Mouse (Mus musculus) stomach, embryonic 14.5 days (tissue): Measurements from ENCODE around the gene Cd47. TPM values are rescaled to one million over a fixed set of nuclear protein-coding genes. Genes with fewer than 3 reads are reported as not detected.

ENCODE experiments used
- ATAC-seq: fragments of 200-750 bp; cut with Nextera tagmentation; 2 replicates; pipeline ENCODE4 v1.8.0; 2017; ENCODE audit warnings: low read depth, moderate TSS enrichment; ENCODE audit not compliant: insufficient number of reproducible peaks, insufficient read depth, low FRiP score
- H3K27ac ChIP-seq: fragments of 300-500 bp; sonication (generic); 2 replicates; pipeline ENCODE4 v1.5.1; 2014; ENCODE audit warnings: mild to moderate bottlenecking, low read length, moderate library complexity, mixed read lengths
- H3K27me3 ChIP-seq: fragments of 300-500 bp; sonication (generic); 2 replicates; pipeline ENCODE4 v1.6.1; 2014; ENCODE audit warnings: low read length, control low read depth, mixed read lengths; ENCODE audit not compliant: control insufficient read depth, insufficient read depth
- H3K36me3 ChIP-seq: fragments of 300-500 bp; sonication (generic); 2 replicates; pipeline ENCODE4 v1.6.1; 2014; ENCODE audit warnings: mild to moderate bottlenecking, control low read depth, low read length, moderate library complexity, mixed read lengths; ENCODE audit not compliant: control insufficient read depth, insufficient read depth
- H3K4me1 ChIP-seq: fragments of 300-500 bp; sonication (generic); 2 replicates; pipeline ENCODE4 v1.6.1; 2014; ENCODE audit warnings: low read length, control low read depth, mixed read lengths; ENCODE audit not compliant: control insufficient read depth, insufficient read depth
- H3K4me2 ChIP-seq: fragments of 300-500 bp; sonication (generic); replicated peaks from 2 replicates; pipeline ENCODE4 v1.6.1; 2014; ENCODE audit warnings: low read depth, low read length, control low read depth
- H3K4me3 ChIP-seq: fragments of 300-500 bp; sonication (generic); 2 replicates; pipeline ENCODE4 v1.5.1; 2014; ENCODE audit warnings: low read depth, low read length, control low read depth
- H3K9ac ChIP-seq: fragments of 300-500 bp; sonication (generic); replicated peaks from 2 replicates; pipeline ENCODE4 v1.6.1; 2014; ENCODE audit warnings: low read depth, mild to moderate bottlenecking, control low read depth, low read length, moderate library complexity, mixed read lengths
- H3K9me3 ChIP-seq: fragments of 300-500 bp; sonication (generic); 2 replicates; pipeline ENCODE4 v1.6.1; 2016; ENCODE audit warnings: low read depth, low read length, control low read depth; ENCODE audit not compliant: control insufficient read depth
- WGBS: fragments of 180-500 bp; shearing (Covaris S2); extraction: QIAGEN DNeasy Blood & Tissue Kit; methylation state at CpG from one replicate; pipeline ENCODE4 v1.1.7; 2014; 5-methylcytosine and 5-hydroxymethylcytosine counted together
- polyA plus RNA-seq: library from polyadenylated mRNA; unstranded; fragments of >200 nt; fragmentation: Nextera tagmentation; extraction: Ambion mirVana; gene quantifications from 2 replicates; pipeline ENCODE4 v1.2.1, GENCODE M21; 2014

Gene Cd47
- polyA plus RNA-seq, 1 experiment from 2014 or later, result 66.8 TPM

DNA sequence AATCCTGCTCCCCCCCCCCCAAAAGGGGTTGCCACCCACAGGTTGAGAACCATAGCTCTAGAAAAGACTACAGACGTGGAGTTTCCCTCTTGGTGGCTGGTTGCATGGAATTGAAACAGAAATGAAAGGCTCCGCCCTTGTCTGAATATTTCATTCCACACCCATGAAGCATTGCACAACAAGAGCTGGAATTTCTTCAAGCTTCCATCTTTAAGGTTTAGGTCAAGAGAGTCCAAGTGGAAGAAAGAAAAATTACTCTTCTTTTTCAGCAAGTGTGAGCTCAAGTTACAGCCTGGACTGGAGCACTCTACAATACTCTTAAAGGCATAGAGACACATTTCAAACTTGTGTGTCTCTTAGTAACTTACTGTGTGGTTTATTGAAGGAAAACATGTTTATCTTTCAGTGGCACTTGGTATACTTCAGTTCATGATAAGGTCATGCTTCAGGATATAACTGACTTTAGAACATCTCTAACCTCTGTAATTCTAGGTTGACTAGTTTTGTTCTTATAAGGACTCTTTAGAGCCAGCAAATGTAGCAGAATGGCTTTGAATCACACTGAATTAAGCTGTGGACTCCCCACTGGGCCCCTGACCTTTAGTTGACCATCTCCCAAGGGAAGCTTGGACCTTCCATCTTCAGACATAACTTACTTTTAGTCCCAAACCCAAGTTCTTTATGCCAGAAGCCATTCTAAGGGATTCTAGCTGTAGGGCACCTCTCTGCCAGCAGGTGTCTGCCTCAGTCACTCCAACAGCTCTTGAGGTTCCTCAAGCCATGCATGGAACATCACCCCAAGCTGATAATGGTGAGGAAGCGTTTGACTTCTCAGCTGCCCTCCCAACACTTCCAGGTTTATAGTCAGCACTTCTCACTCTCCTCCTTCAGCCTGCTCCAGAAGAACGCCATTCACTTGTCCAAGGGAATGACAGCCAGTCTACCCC lies 58.8 kb downstream of the Cd47 start:
- Histone ChIP-seq H3K4me3 (no peak overlapping the region), H3K4me2 (no peak overlapping the region), H3K27ac (no peak overlapping the region), H3K4me1 (0 out of 2 replicates have a peak, but pooled peaks cover 2% of the 10 kb centered on the region), H3K27me3 (no peaks in the 10 kb centered on the region), H3K36me3 (no peaks in the 10 kb centered on the region), H3K9me3 (no peaks in the 10 kb centered on the region), H3K9ac (no peak overlapping the region)
- WGBS, result 73% methylated on average over 4 of the region's 4 CpGs
- no peak for ATAC-seq

DNA sequence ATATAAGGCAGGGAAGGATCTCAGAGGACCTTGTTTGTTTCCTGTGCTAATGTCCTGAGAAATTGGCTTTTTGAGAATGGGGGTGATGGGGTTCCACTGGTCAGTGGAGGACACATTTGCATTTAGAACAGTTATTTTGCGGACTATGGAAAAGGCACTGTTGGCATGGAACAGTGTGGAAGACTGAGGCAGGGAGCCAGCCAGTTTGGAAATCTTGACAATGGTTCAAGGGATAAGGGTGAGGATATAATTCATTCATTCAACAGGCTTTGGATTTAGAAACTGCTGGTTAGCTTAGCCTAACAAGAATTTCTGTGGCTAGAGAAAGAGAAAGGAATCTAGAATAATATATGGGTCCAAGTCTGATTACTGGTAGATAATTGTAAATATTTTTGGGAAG lies 61.7 kb downstream of the Cd47 start:
- 91% methylated on average over 1 of the region's 1 CpGs for WGBS
- H3K9me3 ChIP-seq, result no peaks in the 10 kb centered on the region
- no peak overlapping the region for H3K27ac ChIP-seq
- no peak overlapping the region for H3K9ac ChIP-seq
- ATAC-seq, result no peak
- H3K4me3 ChIP-seq, result no peak overlapping the region
- H3K4me1 ChIP-seq, result 0 out of 2 replicates have a peak, but pooled peaks cover 2% of the 10 kb centered on the region
- no peak overlapping the region for H3K4me2 ChIP-seq
- H3K27me3 ChIP-seq, result no peaks in the 10 kb centered on the region
- H3K36me3 ChIP-seq, result no peaks in the 10 kb centered on the region

DNA sequence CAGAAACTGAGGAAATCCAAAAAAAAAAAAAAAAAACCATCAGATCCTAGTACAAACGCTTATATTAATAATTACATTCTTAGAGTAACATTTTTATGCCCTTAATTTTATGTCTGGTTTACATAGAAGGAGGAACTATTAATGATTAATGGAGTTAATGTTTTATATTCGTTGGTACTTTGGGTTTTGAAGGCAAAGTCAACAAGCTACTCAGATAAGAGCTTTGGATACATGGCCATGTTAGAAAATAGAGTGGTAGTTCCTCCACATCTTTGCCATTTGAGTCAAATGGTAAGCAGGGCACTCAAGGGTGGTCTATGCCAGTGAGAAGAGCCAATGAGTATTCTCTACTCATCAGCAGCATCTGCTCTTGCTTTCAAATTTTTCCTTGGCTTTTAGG lies 66.3 kb downstream of the Cd47 start:
- Histone ChIP-seq H3K4me3 (no peak overlapping the region), H3K36me3 (peaks cover 4% of the 10 kb centered on the region; the same call in 1 of the 2 replicates), H3K9me3 (no peaks in the 10 kb centered on the region), H3K4me1 (no peaks in the 10 kb centered on the region), H3K9ac (no peak overlapping the region), H3K27ac (no peak overlapping the region), H3K27me3 (no peaks in the 10 kb centered on the region), H3K4me2 (no peak overlapping the region)
- ATAC-seq, result no peak
- WGBS, result 62% methylated on average over 2 of the region's 2 CpGs

DNA sequence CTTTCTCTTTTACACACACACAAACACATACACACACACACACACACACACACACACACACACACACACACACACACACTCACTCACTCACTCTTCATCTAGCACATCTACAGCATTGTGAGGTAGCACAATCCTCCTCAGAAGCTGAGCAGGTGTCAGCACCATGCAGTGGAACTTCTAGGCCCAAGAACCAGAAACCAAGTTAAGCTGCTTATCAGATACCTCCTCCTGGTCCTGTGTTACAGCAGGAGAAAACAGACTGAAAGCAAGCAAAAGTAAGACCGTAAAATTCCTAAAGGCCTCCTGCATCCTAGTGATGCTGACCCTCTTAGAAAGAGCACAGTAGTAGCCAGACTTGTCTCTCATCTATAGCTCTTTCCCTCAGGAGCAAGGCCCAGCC lies 67.9 kb downstream of the Cd47 start:
- no peak for ATAC-seq

DNA sequence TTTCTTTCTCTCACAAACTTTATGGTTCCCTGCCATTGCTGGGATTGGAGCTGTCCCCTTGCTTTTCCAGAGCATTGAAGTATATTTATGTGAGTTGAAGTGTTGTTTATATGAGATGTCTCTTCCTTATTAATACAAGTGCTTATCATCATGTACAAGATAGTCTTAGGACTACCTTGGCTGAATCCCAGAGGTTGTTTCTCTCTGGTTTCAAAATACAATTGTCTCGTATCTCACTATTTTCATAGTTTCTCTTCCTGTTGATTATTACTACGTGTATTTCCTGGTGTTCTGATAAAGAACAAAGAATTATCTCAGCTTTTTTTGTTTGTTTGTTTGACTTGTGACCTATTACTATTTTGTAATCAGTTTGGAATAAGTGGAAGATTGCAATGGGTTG lies 73.6 kb downstream of the Cd47 start:
- no peak for ATAC-seq
- H3K36me3 ChIP-seq, result no peaks in the 10 kb centered on the region
- H3K27me3 ChIP-seq, result no peaks in the 10 kb centered on the region
- WGBS, result 64% methylated on average over 2 of the region's 2 CpGs
- no peak overlapping the region for H3K27ac ChIP-seq
- no peak overlapping the region for H3K4me2 ChIP-seq
- no peaks in the 10 kb centered on the region for H3K9me3 ChIP-seq
- H3K9ac ChIP-seq, result no peak overlapping the region
- no peak overlapping the region for H3K4me3 ChIP-seq
- no peaks in the 10 kb centered on the region for H3K4me1 ChIP-seq

More for the DNA sequence above, 67.9 kb downstream of the Cd47 start:
- Histone ChIP-seq H3K27ac (no peak overlapping the region), H3K4me2 (no peak overlapping the region), H3K9ac (no peak overlapping the region), H3K4me1 (no peaks in the 10 kb centered on the region), H3K4me3 (no peak overlapping the region), H3K27me3 (no peaks in the 10 kb centered on the region), H3K36me3 (peaks cover 4% of the 10 kb centered on the region; the same call in 1 of the 2 replicates), H3K9me3 (no peaks in the 10 kb centered on the region)
- 100% methylated on average over 1 of the region's 1 CpGs for WGBS

DNA sequence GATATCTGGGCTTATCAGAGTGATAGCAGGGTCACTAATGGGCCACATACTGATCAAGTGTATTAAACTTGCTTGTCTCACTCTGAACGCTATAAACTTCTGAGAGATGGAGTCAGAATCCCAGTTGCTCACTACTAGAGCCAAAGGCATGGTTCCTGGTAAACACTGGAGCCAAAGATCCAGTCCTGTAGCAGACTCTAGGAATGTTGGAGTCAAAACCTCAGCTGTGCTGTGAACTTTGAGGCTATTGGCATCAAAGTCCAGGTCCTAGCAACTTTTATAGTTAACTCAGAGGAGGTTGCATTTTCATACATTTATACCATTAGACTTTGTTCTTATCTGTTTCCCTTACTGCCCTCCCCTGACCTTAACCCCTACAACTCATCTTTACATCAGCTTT lies 74.2 kb downstream of the Cd47 start:
- no peak overlapping the region for H3K4me3 ChIP-seq
- ATAC-seq, result no peak

DNA sequence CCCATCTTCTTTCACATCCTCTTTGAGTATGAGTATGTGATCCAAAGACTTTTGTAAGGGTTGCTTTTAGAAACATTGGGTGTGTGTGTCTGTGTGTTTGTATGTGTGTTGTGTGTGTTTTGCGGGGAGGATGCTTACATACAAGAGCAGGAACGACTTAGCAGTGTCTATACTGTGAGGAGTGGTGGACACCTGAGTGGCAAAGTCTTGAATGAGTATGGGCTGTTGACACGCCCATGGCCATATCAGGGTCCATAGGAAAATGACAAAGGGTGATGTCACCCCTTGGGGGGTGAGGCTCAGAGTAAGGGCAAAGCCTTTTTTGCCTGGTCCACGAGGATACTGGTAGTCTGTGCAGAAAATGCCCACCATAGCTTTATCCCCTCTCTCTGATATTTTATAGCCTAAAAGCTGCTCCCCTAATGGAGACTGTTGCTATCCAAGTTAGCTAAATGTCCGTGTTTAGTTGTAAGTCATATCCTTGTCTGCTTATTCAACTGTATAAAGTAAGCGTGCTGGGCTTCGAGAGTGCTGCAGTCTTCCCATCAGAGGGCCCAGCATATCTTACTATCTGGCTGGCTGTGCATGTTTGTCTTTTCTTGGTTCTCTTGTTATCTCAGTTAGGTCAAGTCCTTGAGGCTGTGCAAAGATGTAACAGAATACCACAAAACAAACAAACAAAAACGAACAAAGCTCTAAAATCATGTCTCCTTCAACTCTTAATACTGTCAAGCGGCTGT lies 76.1 kb downstream of the Cd47 start:
- Histone ChIP-seq H3K9me3 (no peaks in the 10 kb centered on the region), H3K4me1 (no peaks in the 10 kb centered on the region), H3K9ac (no peak overlapping the region), H3K4me2 (no peak overlapping the region), H3K36me3 (no peaks in the 10 kb centered on the region), H3K27me3 (no peaks in the 10 kb centered on the region), H3K4me3 (no peak overlapping the region), H3K27ac (no peak overlapping the region)
- no peak for ATAC-seq
- WGBS, result 73% methylated on average over 9 of the region's 9 CpGs

More for the DNA sequence above, 74.2 kb downstream of the Cd47 start:
- Histone ChIP-seq H3K36me3 (no peaks in the 10 kb centered on the region), H3K4me2 (no peak overlapping the region), H3K4me1 (no peaks in the 10 kb centered on the region), H3K27me3 (no peaks in the 10 kb centered on the region), H3K9ac (no peak overlapping the region), H3K27ac (no peak overlapping the region), H3K9me3 (no peaks in the 10 kb centered on the region)
- WGBS, result 51% methylated on average over 1 of the region's 1 CpGs

DNA sequence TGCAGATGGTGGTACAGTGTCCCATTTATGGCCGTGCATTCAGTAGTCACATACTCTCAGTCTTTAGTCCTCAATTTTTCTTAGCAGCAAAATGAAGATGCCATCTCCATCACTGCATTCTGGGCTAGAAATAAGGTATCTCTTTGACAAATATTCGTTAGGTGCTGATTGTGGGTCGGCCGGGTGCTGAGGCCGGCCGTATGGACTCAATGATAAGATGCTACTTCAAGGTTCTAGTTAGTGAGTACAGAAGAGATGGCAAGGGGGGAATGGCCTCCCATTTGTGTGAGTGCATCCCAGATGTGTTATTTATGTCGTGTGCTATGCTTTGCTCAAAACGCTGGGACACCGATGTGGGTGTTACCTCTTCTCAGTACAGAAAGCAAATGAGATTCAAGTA lies 76.9 kb downstream of the Cd47 start:
- 92% methylated on average over 9 of the region's 9 CpGs for WGBS

More for the DNA sequence above, 76.9 kb downstream of the Cd47 start:
- no peaks in the 10 kb centered on the region for H3K9me3 ChIP-seq
- no peaks in the 10 kb centered on the region for H3K36me3 ChIP-seq
- no peaks in the 10 kb centered on the region for H3K27me3 ChIP-seq
- H3K4me3 ChIP-seq, result no peak overlapping the region
- no peak for ATAC-seq
- no peak overlapping the region for H3K27ac ChIP-seq
- no peak overlapping the region for H3K9ac ChIP-seq
- no peaks in the 10 kb centered on the region for H3K4me1 ChIP-seq
- no peak overlapping the region for H3K4me2 ChIP-seq
